Mouse (Mus musculus): ENCODE measurements around the gene Paqr7.

The Paqr7 gene

GRCm38 (mm10) chr4:134496595-134497210, at the start of gene Paqr7:
Gene Paqr7, plus strand, starts transcription at chr4:134496697.
- DNase-seq (ENCODE audit: low spot score in 2 of 2) = peak; percentile 77 to 79

DNA sequence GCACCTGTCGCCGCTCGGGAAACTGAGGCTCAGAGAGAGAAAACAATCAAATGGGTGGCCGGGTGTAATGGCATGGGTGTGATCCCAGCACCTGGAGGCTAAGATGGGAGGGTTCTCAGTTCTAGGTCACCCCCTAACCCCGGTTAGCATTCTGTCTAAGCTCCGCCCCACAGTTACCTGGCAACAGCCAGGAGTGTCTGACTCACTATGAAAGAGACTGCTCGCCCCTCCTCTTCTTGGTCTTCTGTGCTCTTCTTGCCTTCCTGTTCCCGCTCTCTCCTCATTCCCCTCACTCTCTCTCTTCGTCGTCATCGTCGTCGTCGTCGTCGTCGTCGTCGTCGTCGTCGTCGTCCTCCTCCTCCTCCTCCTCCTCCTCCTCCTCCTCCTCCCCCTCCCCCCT, 48.5 kb upstream of the Paqr7 start:
- DNase-seq (ENCODE audit: low spot score in 2 of 2) = no peak

GRCm38 (mm10) chr4:134449595-134450391, 46.7 kb upstream of the Paqr7 start:
- no peak for DNase-seq (ENCODE audit: low spot score in 2 of 2)

DNA sequence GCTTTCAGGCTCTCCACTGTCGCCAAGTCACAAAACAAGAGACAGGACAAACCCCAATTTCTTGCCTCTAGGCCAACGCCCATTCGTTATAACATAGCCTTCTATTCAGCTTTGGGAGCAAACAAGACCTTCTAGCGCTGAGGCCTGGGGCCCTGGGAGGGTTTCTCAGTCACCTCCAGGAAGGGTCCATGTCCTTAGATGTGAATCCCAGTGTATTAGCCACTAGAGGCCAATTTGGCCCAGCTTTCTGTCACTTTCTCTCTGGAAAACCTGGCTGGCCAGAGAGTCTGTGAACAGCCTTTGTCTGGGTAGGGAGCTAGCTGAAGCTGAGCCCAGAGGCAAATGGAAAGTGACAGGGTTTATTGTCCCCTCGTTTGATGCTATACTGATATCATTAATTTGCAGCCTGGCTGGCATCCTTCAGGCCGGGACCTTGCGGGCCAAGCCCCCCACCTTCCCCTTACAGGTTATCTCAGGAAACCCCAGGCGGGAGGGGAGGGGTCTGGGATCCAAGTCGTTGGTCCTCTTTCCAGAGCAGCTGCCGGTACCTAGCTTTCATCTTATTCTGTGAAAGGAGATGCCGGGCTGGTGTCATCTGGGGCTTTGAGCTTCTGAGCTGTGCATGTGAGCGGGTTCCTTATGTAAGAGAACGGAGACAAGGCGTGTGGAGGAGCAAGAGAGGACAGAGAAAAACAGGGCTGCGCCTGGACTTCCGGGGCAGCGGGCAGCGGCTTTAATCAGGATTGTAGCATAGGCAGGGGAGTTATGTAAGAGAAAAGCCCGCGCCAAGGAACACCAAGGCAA, 45.9 kb upstream of the Paqr7 start:
- no peak for DNase-seq (ENCODE audit: low spot score in 2 of 2)

DNA sequence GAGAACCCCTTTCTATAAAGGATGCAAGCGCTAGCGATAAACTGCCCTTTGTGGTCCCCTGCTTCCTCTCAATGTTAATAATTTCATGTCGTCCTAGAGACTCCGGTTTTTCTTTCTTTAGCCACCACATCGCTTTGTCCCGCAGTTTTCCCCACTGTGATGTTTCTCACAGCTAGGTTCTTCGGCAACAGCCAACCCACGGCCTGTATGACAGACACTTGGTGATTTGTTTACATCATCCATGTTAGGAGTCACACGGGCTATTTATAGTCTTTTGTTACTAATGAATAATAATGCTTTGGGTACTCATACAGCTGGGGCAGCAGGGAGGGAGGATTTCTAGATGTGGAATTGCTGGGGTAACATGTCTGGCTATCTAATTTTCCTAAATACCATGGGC, 45.0 kb upstream of the Paqr7 start:
- no peak for DNase-seq (ENCODE audit: low spot score in 2 of 2)

DNA sequence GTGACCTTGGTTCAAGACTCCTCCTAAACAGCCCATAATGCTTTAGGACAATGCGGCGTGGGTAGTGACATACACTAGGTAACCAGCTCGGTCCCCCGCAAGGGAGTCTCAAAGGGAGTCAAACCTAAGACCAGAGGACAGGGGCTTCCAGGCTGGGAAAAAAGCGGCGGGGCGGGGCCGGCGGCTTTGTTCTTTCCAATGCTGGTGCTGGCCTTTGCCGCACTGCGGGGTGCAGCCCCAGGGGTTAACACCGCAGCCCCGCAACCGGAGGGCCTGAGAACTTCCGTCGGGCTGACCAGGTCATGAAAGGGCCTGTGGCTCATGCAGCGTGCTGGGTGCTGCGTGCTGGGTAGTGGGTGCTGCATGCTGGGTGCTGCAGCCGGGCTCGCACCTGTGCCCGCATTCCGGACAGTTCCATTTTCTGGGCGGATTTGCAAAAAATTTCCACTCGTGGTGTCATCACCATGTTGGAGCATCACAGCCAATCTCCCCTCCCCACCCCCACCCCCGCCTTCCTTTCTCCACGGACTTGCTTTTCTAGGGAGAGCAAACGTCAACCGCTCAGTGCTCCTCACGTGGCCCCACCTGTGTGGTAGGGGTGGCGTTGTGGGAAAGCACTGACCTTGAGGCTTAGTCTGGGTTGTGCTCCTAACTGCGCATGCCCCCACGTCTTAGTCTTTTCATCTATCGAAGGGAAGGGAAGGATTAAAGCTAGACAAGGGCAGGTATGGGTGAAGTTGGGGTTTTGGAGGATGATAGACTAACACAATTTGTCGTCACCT, 42.7 kb upstream of the Paqr7 start:
- no peak for DNase-seq (ENCODE audit: low spot score in 2 of 2)

DNA sequence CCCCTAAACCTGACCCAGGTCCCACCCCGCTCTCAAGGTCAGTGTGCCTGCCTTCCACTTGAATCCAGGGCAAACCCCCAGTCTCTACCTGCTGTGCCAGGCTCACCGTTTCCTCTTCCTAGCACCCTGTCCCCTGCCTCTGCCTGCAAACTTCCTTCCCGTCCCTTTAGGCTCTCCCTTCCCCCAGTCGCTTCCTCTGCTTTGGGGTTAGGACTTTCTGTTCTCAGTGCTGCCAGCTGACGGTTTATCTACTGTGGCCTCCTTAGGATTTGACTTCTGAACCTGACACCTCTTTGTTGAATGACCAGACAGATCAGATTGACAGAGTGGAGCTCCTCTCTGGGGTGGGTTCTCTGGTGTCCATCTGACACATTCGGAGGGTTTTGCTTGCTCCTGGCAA, 41.2 kb upstream of the Paqr7 start:
- peak in 1 of 2 experiments; percentile 5 for DNase-seq (ENCODE audit: low spot score in 2 of 2)

GRCm38 (mm10) chr4:134457130-134457825, 39.2 kb upstream of the Paqr7 start:
- DNase-seq (ENCODE audit: low spot score in 2 of 2) = no peak

DNA sequence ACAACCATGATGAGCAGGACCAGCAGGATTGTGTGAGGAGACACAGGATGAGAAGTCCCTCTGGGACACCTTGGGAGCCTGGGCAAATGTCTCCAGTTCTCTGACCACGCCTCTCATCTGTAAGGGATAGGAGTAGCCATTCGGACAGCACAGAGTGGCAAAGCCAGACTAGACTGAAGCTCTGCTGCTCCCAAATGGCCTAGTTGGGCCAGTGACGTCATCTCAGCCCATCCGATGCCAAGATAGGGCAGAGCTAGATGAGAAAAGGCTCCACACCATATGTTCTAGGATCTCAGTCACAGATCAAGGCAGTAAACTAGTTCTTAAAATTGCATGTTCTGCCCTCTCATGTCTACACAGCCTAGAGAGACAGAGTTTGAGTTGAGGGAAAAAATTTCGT, 37.6 kb upstream of the Paqr7 start:
- no peak for DNase-seq (ENCODE audit: low spot score in 2 of 2)

GRCm38 (mm10) chr4:134460277-134460676, 36.2 kb upstream of the Paqr7 start:
- DNase-seq (ENCODE audit: low spot score in 2 of 2) = peak; percentile 80 to 83

DNA sequence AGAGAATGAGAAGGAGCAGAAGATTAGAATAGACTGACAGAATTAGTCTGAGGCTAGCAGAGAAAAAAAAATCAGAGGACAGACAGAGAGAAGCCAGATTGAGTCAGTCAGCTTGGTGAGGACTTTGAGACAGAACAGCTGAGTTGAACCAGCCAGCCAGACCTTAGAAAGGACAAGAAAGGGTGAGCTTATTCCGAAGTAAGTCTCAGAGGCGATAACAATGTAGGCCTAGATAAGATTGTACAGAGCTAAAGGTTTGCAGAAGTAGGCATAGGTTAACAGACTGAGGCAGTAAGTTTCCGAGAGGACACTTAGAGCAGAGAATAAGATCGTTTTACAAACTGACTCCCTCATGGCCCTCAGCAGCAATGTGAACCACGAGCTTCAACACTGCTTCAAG, 35.2 kb upstream of the Paqr7 start:
- DNase-seq (ENCODE audit: low spot score in 2 of 2) = no peak

GRCm38 (mm10) chr4:134465789-134466188, 30.7 kb upstream of the Paqr7 start:
- no peak for DNase-seq (ENCODE audit: low spot score in 2 of 2)

DNA sequence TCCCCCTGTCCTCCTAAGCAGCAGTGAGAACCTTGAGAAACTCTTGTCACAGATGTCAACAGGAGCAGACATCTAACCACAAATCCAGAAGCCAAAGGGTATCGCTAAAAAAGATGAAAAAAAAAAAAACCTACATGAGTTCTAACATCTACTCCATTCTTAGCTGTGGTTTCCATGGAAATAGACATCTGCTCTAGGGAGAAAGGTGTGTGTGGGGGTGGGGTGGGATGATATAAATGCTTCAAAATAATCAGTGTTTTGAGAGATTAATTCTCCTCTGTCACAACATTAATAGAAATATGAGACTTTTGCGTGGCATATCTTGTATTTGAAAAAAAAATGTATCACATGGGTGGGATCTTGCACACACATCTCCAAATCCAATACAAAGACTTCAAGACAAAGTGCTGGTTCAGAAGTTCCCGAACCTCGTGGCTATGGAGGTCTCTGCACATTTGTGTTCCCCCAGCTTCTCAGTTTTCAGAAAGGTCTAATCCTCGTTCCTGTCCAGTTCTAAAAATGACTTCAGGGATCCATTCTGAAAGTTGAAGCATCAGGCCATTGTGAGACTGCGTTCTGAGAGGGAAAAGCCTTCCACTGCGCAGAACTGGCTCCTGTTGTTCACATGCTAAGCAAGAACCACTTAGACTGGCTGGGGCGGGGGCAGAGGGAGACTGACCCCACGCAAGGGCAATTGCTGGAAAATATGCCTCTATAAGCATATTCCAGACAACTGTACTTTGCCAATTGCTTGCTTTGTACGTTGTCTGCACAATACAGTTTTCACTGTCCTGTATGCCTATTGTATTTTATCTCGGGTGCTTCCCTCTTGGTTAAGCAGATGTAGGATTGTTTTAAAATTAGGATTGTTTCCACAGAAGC, 29.9 kb upstream of the Paqr7 start:
- DNase-seq (ENCODE audit: low spot score in 2 of 2) = no peak

DNA sequence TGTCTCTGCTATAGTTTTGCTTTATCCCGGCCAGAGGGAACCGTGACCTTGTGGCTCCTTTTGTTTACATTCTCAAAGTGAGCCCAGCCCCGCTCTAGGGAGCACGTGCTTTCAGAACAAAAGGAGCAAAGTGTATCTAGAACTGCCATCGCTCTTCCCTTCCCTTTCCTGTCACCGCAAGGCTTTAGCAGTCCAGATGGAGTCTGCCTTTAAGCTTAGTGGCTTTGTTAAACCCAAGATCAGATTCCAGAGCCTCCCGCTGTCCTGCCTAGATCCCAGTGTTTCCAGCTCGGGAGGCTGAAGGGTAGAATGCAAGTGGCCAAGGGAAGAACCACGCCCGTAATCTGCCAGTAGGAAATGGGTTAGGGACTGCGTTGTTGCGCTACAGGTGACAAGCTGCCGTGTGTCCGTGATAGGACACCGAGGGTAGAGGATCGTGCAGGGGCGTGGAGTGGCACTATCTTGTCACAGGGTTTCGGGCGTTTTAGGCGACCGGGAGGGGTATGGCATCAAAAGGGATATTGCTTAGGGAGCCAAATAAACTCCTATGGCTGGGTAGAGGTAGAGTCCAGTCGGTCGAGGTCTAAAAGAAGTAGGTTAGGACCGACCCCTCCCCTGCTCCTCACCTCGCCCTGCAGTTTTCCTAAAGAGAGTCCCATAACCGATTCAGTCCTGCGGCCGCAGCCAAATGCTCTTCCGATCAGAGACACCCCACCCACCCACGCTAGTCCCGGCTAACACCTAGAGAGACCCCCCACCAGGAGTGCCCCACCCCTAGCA, 28.9 kb upstream of the Paqr7 start:
- DNase-seq (ENCODE audit: low spot score in 2 of 2) = peak; percentile 12 to 32

DNA sequence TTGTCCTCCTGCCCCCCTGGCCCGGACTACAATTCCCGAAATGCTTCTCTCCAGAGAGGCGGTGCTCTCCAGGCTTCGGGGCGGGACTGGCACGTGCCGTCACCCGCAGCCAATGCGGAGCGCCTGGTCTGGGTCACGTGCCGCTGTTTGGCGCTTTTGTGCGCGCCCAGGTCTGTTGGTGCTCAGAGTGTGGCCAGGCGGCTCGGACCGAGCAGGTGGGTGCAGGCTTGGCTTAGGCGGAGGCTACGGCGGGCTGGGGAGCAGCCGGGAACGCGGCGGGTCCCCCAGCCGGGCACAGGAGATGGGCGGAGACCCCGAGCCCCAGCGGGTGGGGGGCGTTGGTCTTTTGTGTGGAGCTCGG, 28.3 kb upstream of the Paqr7 start, which contains the start of gene Stmn1:
Gene Stmn1 (plus strand): TSS at position 106 of the 361 bp plus-strand sequence.
- DNase-seq (ENCODE audit: low spot score in 2 of 2) = peak; percentile 96

GRCm38 (mm10) chr4:134468578-134469266, 27.8 kb upstream of the Paqr7 start:
- DNase-seq (ENCODE audit: low spot score in 2 of 2) = peak; percentile 97

DNA sequence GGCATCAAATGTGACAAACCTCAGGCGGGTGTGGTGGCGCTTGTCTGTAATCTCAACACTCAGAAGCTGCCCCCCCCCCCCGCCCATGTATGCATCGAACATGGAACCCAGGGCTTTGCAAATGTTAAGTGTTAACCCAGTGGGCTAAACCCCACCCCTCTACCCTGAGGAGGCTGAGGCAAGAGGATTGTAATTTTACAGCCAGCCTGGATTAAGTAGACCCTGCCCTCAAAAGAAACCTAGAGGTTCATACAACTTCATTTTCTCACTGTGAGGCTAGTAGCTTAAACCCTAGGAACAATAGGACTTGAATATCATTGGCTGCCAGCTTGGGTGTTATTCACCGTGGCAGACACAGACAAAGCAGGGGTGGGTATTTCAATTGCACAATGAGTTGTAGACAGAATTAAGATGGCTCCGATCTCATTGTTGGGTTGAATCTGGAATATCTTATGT, 27.1 kb upstream of the Paqr7 start:
- no peak for DNase-seq (ENCODE audit: low spot score in 2 of 2)

DNA sequence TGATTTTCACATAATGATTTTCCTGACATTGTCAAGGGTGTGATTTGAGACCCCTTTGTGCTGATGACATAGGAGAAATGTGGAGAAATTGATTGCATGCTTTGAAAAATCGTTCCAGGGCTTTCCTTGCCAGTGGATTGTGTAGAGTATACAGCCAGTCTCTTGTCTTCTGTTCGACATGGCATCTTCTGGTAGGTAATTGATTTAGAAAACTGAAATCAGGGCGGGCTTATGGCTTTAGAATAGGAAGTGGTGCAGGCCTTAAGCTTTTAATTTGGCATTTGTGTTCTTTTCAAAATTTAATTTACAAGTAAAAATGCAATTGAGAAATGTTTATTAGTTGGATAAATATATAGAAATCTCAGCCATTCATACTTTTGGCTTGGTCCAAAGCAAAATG, 26.5 kb upstream of the Paqr7 start:
- no peak for DNase-seq (ENCODE audit: low spot score in 2 of 2)

DNA sequence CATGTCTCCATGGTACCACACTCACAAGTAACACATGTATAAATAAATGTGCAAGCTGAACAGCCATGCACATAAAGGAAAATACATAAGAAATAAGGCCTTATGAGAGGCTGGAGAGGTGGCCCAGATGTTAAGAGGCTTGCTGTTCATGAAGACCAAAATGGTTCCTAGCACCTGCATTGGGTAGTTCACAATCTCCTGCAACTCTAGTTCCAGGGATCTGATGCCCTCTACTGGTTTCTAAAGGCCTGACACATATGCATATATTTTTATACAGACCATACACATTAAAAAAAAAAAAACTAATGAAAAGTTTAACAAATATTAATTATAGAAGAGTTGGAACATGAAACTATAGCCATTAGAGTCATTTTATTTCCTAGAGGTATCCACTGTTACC, 25.0 kb upstream of the Paqr7 start:
- no peak for DNase-seq (ENCODE audit: low spot score in 2 of 2)
